Mouse (Mus musculus) testis, adult 2 months (tissue): ENCODE data around the gene Med27.

ENCODE experiments used
- CTCF ChIP-seq: fragments of 200-500 bp; IDR thresholded peaks from 2 replicates; pipeline ENCODE4 v1.5.1; 2012; ENCODE audit warnings: low read depth, mild to moderate bottlenecking, inconsistent platforms, low read length, moderate library complexity; ENCODE audit not compliant: control insufficient read depth, insufficient read depth, insufficient replicate concordance
- POLR2A ChIP-seq: fragments of 200-500 bp; IDR thresholded peaks from 2 replicates; pipeline ENCODE4 v1.6.1; 2012; ENCODE audit warnings: low read depth, mild to moderate bottlenecking, inconsistent platforms, low read length, moderate library complexity; ENCODE audit not compliant: control insufficient read depth

DNA sequence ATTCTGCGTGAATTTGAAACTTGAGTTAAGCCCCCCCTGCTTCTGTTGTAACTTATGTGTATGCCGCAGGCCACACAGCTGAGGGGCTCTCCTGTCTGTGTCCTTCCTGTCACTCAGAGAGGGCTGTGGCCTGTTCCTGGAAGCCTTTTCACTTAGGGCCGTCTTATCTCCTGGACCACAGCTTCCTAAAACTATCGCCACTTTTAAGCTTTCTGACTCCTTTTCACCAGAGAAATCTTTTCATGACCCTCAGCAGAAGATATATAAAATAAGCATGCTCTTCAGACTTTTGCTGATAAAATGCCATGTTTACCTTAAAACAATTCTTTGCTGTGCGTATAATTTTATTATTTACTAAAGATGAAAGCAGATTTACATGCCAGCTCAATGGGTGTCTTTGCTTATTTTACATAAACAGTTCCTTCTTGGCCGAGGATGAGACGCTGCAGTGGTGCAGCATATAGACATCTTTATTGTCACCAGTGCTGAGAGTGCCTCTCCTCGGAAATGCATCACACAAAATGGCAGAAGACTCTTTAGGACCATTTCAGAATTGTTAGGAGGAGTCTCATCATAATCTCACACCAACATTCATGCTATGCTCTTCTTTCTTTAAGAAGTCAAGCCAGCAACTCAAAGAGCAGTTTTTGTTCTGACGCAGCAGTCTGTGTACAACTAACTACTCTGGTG, 110.2 kb downstream of the Med27 start:
- TF ChIP-seq CTCF (no peak), POLR2A (no peak)
